Mouse (Mus musculus) forebrain, embryonic 12.5 days (tissue): ENCODE results near the gene Rnf121. TPM values are rescaled to one million over a fixed set of nuclear protein-coding genes. Genes with fewer than 3 reads are reported as not detected.

Experiments
- ATAC-seq: fragments of 200-750 bp; cut with Nextera tagmentation; 2 replicates; pipeline ENCODE4 v1.8.0; 2017; ENCODE audit warnings: moderate TSS enrichment; ENCODE audit not compliant: low FRiP score
- H3K27ac ChIP-seq: fragments of 300-500 bp; sonication (generic); 2 replicates; pipeline ENCODE4 v1.5.1; 2016; ENCODE audit warnings: mild to moderate bottlenecking
- H3K27me3 ChIP-seq: fragments of 300-500 bp; sonication (generic); 2 replicates; pipeline ENCODE4 v1.6.1; 2016; ENCODE audit warnings: mild to moderate bottlenecking
- H3K36me3 ChIP-seq: fragments of 300-500 bp; sonication (generic); replicated peaks from 2 replicates; pipeline ENCODE4 v1.6.1; 2016; ENCODE audit warnings: mild to moderate bottlenecking
- H3K4me1 ChIP-seq: fragments of 300-500 bp; sonication (generic); 2 replicates; pipeline ENCODE4 v1.6.1; 2016
- H3K4me2 ChIP-seq: fragments of 300-500 bp; sonication (generic); 2 replicates; pipeline ENCODE4 v1.6.1; 2016; ENCODE audit warnings: mild to moderate bottlenecking, moderate library complexity
- H3K4me3 ChIP-seq: fragments of 300-500 bp; sonication (generic); replicated peaks from 2 replicates; pipeline ENCODE4 v1.5.1; 2016; ENCODE audit warnings: mild to moderate bottlenecking
- H3K9ac ChIP-seq: fragments of 300-500 bp; sonication (generic); 2 replicates; pipeline ENCODE4 v1.6.1; 2016; ENCODE audit warnings: mild to moderate bottlenecking
- H3K9me3 ChIP-seq: fragments of 300-500 bp; sonication (generic); 2 replicates; pipeline ENCODE4 v1.6.1; 2016
- WGBS: fragments of 180-500 bp; shearing (Covaris S2); methylation state at CpG from one replicate; pipeline ENCODE4 v1.1.7; 2016; 5-methylcytosine and 5-hydroxymethylcytosine counted together
- polyA plus RNA-seq: library from polyadenylated mRNA; unstranded; fragments of >200 nt; fragmentation: Nextera tagmentation; extraction: Ambion mirVana; gene quantifications from 2 replicates; pipeline ENCODE4 v1.2.1, GENCODE M21; 2016

The Rnf121 gene
- polyA plus RNA-seq, 1 experiment from 2014 or later: 33.3 TPM

DNA sequence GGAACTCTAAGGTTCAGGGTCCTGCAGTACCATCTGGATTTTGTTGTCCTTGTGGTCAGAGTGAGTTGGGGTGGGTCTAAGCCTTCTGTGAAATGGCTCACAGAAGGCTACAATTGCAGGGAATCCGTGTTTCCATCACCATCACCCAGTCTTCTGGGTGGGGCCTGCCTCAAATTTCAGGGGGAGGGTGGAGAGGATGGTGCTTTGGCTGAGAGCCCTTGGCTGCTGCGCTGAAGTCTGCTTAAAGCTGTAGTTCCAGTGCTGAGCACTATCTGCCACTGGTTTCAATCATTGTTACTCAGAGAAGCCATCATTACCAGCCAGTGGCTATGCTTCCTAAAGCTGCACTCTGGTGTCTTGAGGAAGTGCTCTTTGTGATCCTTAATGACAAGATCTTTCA, 90.8 kb downstream of the Rnf121 start:
- Histone ChIP-seq H3K36me3 (peaks cover 20% of the 10 kb centered on the region; the same call in 1 of the 2 replicates), H3K9ac (no peak overlapping the region), H3K4me2 (no peak overlapping the region), H3K27ac (no peak overlapping the region), H3K9me3 (no peaks in the 10 kb centered on the region), H3K4me3 (no peak overlapping the region), H3K27me3 (no peaks in the 10 kb centered on the region), H3K4me1 (peaks cover 30% of the 10 kb centered on the region)
- no peak for ATAC-seq
- 74% methylated on average over 2 of the region's 2 CpGs for WGBS

DNA sequence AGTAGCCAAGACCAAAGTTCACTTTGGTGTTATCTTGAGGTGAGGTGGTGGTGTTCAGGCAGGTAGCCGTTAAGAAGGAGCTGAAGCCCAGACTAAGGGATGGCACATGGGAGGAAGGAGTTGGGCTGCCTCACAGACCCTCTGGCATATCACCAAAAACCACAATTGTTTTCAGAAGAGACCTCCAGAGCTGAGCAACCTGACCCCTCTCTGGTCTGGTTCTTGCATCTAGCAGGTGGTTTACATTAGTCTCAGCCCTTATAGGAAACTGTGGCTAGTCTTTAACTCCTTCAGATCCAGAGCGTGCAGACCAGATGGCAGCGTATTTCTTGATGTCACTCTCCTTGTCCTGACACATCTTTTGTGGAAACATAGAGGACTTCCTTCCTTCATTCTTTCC, 91.5 kb downstream of the Rnf121 start:
- Histone ChIP-seq H3K36me3 (peaks cover 16% of the 10 kb centered on the region; the same call in 1 of the 2 replicates), H3K9me3 (no peaks in the 10 kb centered on the region), H3K4me1 (peaks cover 34% of the 10 kb centered on the region), H3K27me3 (no peaks in the 10 kb centered on the region), H3K4me3 (no peak overlapping the region), H3K4me2 (no peak overlapping the region), H3K27ac (no peak overlapping the region), H3K9ac (no peak overlapping the region)
- no peak for ATAC-seq
- 88% methylated on average over 3 of the region's 3 CpGs for WGBS

DNA sequence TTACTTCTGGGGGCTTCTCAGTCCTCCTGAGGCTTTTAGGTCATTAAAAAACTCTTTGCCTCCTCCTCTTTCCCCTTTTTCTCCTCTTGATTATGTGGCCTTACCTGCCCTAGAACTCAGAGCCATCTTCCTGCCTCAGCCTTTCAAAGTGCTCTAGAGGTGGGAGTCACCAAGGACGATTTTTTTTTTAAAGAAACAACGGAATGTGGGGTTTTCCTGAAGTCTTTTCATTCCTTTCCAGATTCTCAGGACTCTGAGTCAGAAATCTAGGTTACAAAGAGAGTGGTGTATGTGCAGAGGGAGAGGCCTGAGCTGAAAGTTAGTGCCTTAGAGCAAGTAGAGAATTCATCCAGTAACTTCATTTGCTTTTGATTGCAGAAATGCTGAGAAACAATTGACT, 93.5 kb downstream of the Rnf121 start:
- H3K27ac ChIP-seq: peak overlapping the region; percentile 100
- H3K9me3 ChIP-seq: no peaks in the 10 kb centered on the region
- H3K9ac ChIP-seq: peak overlapping the region; percentile 91
- WGBS: 40% methylated on average over 2 of the region's 2 CpGs
- peaks cover 39% of the 10 kb centered on the region for H3K4me1 ChIP-seq
- H3K27me3 ChIP-seq: no peaks in the 10 kb centered on the region
- peak overlapping the region; percentile 78 for H3K4me2 ChIP-seq
- H3K36me3 ChIP-seq: peaks cover 7% of the 10 kb centered on the region; the same call in 1 of the 2 replicates
- ATAC-seq: no peak
- H3K4me3 ChIP-seq: peak overlapping the region; percentile 62

DNA sequence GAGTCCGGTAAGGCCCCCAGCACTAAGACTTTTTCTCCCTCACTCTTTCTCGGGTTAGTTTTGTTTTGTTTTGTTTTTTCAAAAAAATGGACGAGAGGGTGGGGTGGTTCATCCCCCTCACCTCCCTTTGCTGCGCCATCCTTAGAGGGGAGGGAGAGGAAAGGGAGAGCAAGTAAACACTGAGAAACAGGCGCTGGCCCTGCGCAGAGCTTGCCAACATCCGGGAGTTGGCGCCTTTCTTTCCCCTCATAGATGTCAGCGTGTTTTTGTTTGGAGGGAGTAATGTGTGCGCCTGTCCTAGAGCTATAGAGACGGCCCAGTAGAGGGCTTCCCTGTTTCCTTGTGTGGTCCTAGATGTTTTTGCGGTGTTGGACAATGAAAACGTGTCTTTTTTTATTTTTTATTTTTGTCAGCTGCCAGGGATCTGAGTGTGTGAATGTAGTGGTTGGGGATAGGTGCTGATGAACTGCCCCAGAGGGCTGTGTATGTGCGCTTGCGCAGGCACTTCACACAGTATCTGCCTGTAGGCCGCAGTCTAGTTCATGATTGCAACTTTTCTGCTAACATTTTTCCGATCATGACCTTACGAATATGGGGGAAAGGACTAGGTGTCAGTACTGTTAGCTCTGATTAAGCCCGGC, 94.3 kb downstream of the Rnf121 start:
- H3K4me1 ChIP-seq: peaks cover 39% of the 10 kb centered on the region
- H3K36me3 ChIP-seq: peaks cover under 1% of the 10 kb centered on the region; the same call in 1 of the 2 replicates
- H3K4me2 ChIP-seq: peak overlapping the region; percentile 78
- 1% methylated on average over 19 of the region's 19 CpGs for WGBS
- peak; percentile 78 for ATAC-seq
- peak overlapping the region; percentile 91 for H3K9ac ChIP-seq
- peak overlapping the region; percentile 62 for H3K4me3 ChIP-seq
- no peaks in the 10 kb centered on the region for H3K9me3 ChIP-seq
- no peaks in the 10 kb centered on the region for H3K27me3 ChIP-seq
- peak overlapping the region; percentile 100 for H3K27ac ChIP-seq

- H3K27me3 ChIP-seq: no peaks in the 10 kb centered on the region
- H3K27ac ChIP-seq: peak overlapping the region; percentile 100
- WGBS: under 1% methylated on average over 17 of the region's 17 CpGs
- ATAC-seq: peak; percentile 70
- H3K9ac ChIP-seq: peak overlapping the region; percentile 91
- H3K36me3 ChIP-seq: no peaks in the 10 kb centered on the region
- no peaks in the 10 kb centered on the region for H3K9me3 ChIP-seq
- H3K4me1 ChIP-seq: peaks cover 39% of the 10 kb centered on the region
- peak overlapping the region; percentile 78 for H3K4me2 ChIP-seq
- H3K4me3 ChIP-seq: peak overlapping the region; percentile 62
Measured at GRCm38 (mm10) chr7:101970429-101970775, 94.9 kb downstream of the Rnf121 start.

GRCm38 (mm10) chr7:101969694-101970428, 95.4 kb downstream of the Rnf121 start:
- Histone ChIP-seq H3K4me2 (peak overlapping the region; percentile 78), H3K27ac (peak overlapping the region; percentile 100), H3K27me3 (no peaks in the 10 kb centered on the region), H3K9ac (peak overlapping the region; percentile 91), H3K4me1 (peaks cover 39% of the 10 kb centered on the region), H3K4me3 (peak overlapping the region; percentile 62), H3K9me3 (no peaks in the 10 kb centered on the region), H3K36me3 (no peaks in the 10 kb centered on the region)
- under 1% methylated on average over 53 of the region's 53 CpGs for WGBS
- peak; percentile 93 for ATAC-seq

Other genes with a start within 250 kb of the Rnf121 start
- not detected in 2 replicates for gene Phox2a, start 247.2 kb downstream of the Rnf121 start, polyA plus RNA-seq
- 33.0 and 41.4 TPM in 2 replicates for gene Inppl1, start 227.2 kb downstream of the Rnf121 start, polyA plus RNA-seq
- gene Folr2, start 208.3 kb downstream of the Rnf121 start, polyA plus RNA-seq: 1.4 and 1.9 TPM in 2 replicates
- 93.1 and 96.9 TPM in 2 replicates for gene Anapc15, start 201.8 kb downstream of the Rnf121 start, polyA plus RNA-seq
- 5.5 and 8.2 TPM in 2 replicates for gene Folr1, start 194.7 kb downstream of the Rnf121 start, polyA plus RNA-seq
- gene Lamtor1, start 159.6 kb downstream of the Rnf121 start, polyA plus RNA-seq: 129 and 134 TPM in 2 replicates
- gene Tomt, start 159.1 kb downstream of the Rnf121 start, polyA plus RNA-seq: 0.68 and 0.77 TPM in 2 replicates
- gene Lrrc51, start 131.6 kb downstream of the Rnf121 start, polyA plus RNA-seq: 6.5 and 7.3 TPM in 2 replicates
- 112 and 123 TPM in 2 replicates for gene Numa1, start 131.4 kb downstream of the Rnf121 start, polyA plus RNA-seq
- 4.4 and 4.8 TPM in 2 replicates for gene Il18bp, start 46.8 kb downstream of the Rnf121 start, polyA plus RNA-seq
- gene Xndc1, start within 50 bp of the Rnf121 start, polyA plus RNA-seq: 49.8 and 50.7 TPM in 2 replicates
- 2.9 and 3.0 TPM in 2 replicates for gene Xntrpc, start 244 bp upstream of the Rnf121 start, polyA plus RNA-seq
- not detected in 2 replicates for gene Trpc2, start 17.6 kb upstream of the Rnf121 start, polyA plus RNA-seq
- 0.42 and 0.77 TPM in 2 replicates for gene Art1, start 36.3 kb upstream of the Rnf121 start, polyA plus RNA-seq
- 0.97 and 2.0 TPM in 2 replicates for gene Art5, start 44.0 kb upstream of the Rnf121 start, polyA plus RNA-seq
- gene Chrna10, start 51.4 kb upstream of the Rnf121 start, polyA plus RNA-seq: not detected in 2 replicates
- gene Nup98, start 144.7 kb upstream of the Rnf121 start, polyA plus RNA-seq: 45.2 and 46.8 TPM in 2 replicates
- gene Pgap2, start 144.7 kb upstream of the Rnf121 start, polyA plus RNA-seq: 54.3 and 59.2 TPM in 2 replicates
- 21.7 and 25.1 TPM in 2 replicates for gene Rhog, start 190.6 kb upstream of the Rnf121 start, polyA plus RNA-seq
- 11.6 and 11.7 TPM in 2 replicates for gene Stim1, start 202.3 kb upstream of the Rnf121 start, polyA plus RNA-seq